Mouse (Mus musculus): ENCODE results near the gene 2410004B18Rik.

- TF ChIP-seq POLR2A (IDR thresholded peaks at IDR 0.05; ENCODE audit: extremely low read depth, insufficient read depth, low read length): no peak
- no peak for TF ChIP-seq CTCF (IDR thresholded peaks at IDR 0.05; ENCODE audit: low read depth, low read length)
These were observed 45.4 kb upstream of the 2410004B18Rik start for GRCm38 (mm10) chr3:145892451-145892850.
